Mouse (Mus musculus): ENCODE data around the gene Pigk. TPM values are rescaled to one million over a fixed set of nuclear protein-coding genes. Genes with fewer than 3 reads are reported as not detected.
A peak's percentile ranks its signal among the peaks of the same experiment; 100 is the strongest.

The Pigk gene
- polyA plus RNA-seq, 1 experiment: 5.8 TPM

DNA sequence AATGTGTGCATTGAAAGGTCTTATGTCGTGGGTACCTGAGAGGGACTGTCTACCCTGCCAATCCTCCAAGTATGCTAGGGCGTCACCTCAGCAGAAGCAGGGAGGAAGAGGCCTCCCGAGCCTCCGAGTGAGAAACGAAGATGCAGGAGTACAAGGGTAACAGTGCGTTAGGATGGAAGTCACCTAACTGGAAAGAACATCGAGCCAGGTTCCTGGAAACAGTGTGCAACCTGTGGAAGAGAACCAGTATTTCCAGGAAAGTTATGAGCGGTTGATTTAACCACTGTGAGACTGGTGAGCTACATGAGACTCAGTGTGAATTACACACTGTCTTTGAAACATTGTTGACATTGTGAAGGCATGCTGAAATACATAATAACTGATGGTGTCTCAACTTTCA, 48.4 kb downstream of the Pigk start:
- Histone ChIP-seq H3K4me1 (ENCODE audit: control insufficient read depth, insufficient read depth, insufficient read length) (no peaks in the 10 kb centered on the region), H3K4me3 (ENCODE audit: extremely low read depth, insufficient read depth, insufficient read length) (no peak overlapping the region), H3K36me3 (ENCODE audit: control insufficient read depth, insufficient read depth, low read length) (peaks cover 6% of the 10 kb centered on the region; the same call in 1 of the 2 replicates), H3K27me3 (ENCODE audit: control insufficient read depth, insufficient read depth, low read length) (no peaks in the 10 kb centered on the region), H3K27ac (ENCODE audit: insufficient read depth, low read length) (no peak overlapping the region)
- no peak for DNase-seq (ENCODE audit: low read depth in 1 of 2, low spot score in 2 of 2)
- 87% methylated on average over 8 of the region's 8 CpGs for WGBS
- TF ChIP-seq CTCF (IDR thresholded peaks at IDR 0.05; ENCODE audit: extremely low read depth, insufficient read depth, insufficient read length, insufficient replicate concordance) (no peak), POLR2A (IDR thresholded peaks at IDR 0.05; ENCODE audit: low read depth, low read length) (no peak)

DNA sequence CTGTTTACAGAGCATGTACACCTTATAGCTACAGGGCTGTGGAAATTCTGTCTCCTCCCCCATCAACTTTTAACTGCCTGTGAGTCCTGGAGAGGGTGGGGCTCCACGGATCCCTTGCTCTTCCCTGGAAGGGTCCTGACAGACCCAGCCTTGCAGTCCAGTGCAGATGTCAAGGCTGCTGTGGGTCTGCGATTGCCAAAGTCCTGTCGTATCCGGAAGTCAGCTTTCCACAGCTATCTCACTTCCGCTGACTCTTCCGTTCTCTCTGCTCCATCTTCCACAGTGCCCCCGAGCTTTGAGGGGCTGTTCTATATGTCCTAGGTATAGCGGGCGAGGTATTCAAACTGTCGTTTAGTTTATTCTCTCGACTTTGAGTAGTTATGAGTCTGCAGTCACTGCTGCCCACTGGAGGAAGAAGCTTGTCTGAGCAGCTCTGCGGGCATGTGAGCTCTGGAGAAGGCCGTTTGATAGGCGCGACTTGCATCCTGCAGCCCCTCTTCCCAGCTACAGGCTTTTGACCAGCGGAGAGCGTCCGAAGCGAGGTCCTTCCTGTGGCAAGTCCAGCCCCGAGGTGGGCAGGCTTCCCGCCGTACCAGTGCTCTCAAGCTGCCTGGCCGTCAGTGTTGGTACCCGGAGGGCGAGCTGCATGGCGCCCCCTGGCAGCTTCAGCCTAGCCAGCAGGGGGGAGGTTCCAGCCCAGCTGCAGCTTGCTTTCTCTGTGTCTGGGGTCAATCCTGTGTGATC, 49.4 kb downstream of the Pigk start:
- peak overlapping the region; percentile 64 for H3K27ac ChIP-seq (ENCODE audit: insufficient read depth, low read length)
- peak in 1 of 2 experiments; percentile 42 for DNase-seq (ENCODE audit: low read depth in 1 of 2, low spot score in 2 of 2)
- 31% methylated on average over 26 of the region's 26 CpGs for WGBS
- TF ChIP-seq POLR2A (IDR thresholded peaks at IDR 0.05; ENCODE audit: low read depth, low read length) (no peak), CTCF (IDR thresholded peaks at IDR 0.05; ENCODE audit: extremely low read depth, insufficient read depth, insufficient read length, insufficient replicate concordance) (peak; percentile 44; the same call in 1 of the 2 replicates)
- peaks cover 6% of the 10 kb centered on the region; the same call in 1 of the 2 replicates for H3K36me3 ChIP-seq (ENCODE audit: control insufficient read depth, insufficient read depth, low read length)
- H3K27me3 ChIP-seq (ENCODE audit: control insufficient read depth, insufficient read depth, low read length): no peaks in the 10 kb centered on the region
- no peaks in the 10 kb centered on the region for H3K4me1 ChIP-seq (ENCODE audit: control insufficient read depth, insufficient read depth, insufficient read length)
- H3K4me3 ChIP-seq (ENCODE audit: extremely low read depth, insufficient read depth, insufficient read length): peak overlapping the region; percentile 70

DNA sequence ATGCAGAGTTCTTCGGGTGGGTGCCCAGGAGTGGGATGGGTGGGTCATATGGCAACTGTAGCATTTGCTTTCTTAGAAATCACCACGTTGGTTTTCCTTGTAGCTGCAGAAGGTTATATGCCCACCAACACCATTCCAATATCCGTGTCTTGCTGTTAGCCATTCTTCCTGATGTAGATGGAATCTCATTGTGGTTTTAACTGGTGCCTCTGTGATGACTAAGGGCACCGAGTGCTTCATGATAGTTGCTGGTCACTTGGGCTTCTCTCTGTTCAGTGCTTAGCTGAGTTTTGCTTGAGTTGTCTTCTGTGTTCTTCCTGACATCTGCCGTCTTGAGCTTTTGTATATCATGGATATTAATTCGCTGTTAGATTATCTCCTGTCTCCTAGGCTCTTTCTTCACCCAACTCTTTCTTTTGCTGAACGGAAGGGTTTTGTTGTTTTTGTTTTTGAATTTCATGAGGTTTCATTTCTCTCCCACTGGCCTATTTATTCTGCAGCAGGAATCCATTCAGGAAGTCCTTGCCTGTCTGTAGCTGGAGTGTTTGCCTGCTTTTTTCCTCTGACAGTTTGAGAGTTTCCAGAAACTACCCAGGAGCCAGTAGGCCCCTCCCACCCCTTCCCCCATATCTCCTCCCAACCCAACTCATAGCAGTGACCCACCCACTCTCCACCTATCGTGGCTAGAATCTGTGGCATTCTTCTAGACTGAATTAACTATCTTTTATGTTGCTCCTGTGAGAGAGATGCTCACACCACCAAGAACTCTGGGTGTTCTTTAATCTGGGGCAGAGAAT, 50.8 kb downstream of the Pigk start:
- Histone ChIP-seq H3K27me3 (ENCODE audit: control insufficient read depth, insufficient read depth, low read length) (no peaks in the 10 kb centered on the region), H3K36me3 (ENCODE audit: control insufficient read depth, insufficient read depth, low read length) (peaks cover 4% of the 10 kb centered on the region; the same call in 1 of the 2 replicates), H3K27ac (ENCODE audit: insufficient read depth, low read length) (no peak overlapping the region), H3K4me3 (ENCODE audit: extremely low read depth, insufficient read depth, insufficient read length) (no peak overlapping the region), H3K4me1 (ENCODE audit: control insufficient read depth, insufficient read depth, insufficient read length) (no peaks in the 10 kb centered on the region)
- no peak for DNase-seq (ENCODE audit: low read depth in 1 of 2, low spot score in 2 of 2)
- TF ChIP-seq CTCF (IDR thresholded peaks at IDR 0.05; ENCODE audit: extremely low read depth, insufficient read depth, insufficient read length, insufficient replicate concordance): no peak
- TF ChIP-seq POLR2A (IDR thresholded peaks at IDR 0.05; ENCODE audit: low read depth, low read length): no peak
- WGBS: 78% methylated on average over 8 of the region's 8 CpGs

DNA sequence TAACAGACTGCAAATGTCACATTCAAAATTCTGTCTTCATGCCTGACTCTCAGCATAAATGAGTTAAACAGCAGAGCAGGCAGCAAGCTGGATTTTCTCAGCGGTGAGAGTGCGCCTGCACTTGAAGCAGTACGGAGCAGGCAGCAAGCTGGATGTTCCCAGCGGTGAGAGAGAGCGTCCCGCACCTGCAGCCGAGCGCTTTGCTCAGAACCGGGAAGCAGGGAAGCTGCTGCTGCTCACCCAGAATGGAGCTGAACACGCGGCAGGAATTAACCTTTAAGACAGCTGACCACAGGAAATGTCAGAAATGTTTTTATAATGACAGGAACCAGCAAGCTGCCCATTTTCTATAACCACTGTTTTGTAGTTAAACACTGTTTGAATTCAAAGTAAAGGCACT, 53.6 kb downstream of the Pigk start:
- Histone ChIP-seq H3K27ac (ENCODE audit: insufficient read depth, low read length) (no peak overlapping the region), H3K36me3 (ENCODE audit: control insufficient read depth, insufficient read depth, low read length) (peaks cover 4% of the 10 kb centered on the region; the same call in 1 of the 2 replicates), H3K27me3 (ENCODE audit: control insufficient read depth, insufficient read depth, low read length) (no peaks in the 10 kb centered on the region), H3K4me1 (ENCODE audit: control insufficient read depth, insufficient read depth, insufficient read length) (no peaks in the 10 kb centered on the region), H3K4me3 (ENCODE audit: extremely low read depth, insufficient read depth, insufficient read length) (no peak overlapping the region)
- WGBS: 90% methylated on average over 11 of the region's 11 CpGs
- no peak for DNase-seq (ENCODE audit: low read depth in 1 of 2, low spot score in 2 of 2)
- no peak for TF ChIP-seq CTCF (IDR thresholded peaks at IDR 0.05; ENCODE audit: extremely low read depth, insufficient read depth, insufficient read length, insufficient replicate concordance)
- no peak for TF ChIP-seq POLR2A (IDR thresholded peaks at IDR 0.05; ENCODE audit: low read depth, low read length)

DNA sequence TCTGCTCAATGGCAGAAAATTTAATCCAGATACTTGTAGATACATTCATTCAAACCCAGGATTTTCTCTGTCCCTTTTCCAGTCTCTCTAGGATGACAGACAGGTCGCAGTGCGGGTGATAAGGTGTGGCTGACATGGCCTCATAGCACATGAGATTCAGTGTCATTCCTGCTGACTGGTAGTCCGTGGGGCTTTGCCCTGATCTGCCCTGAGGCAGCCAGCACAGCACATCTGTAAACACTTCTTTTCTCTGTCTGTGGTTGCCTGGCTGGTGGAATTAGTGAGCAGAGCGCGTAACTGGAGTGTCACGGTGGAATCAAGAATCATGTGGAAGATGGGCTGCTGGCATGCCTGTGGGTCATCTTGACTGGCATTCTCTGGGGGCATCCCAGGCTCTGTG, 56.2 kb downstream of the Pigk start:
- no peak overlapping the region for H3K27ac ChIP-seq (ENCODE audit: insufficient read depth, low read length)
- no peaks in the 10 kb centered on the region for H3K27me3 ChIP-seq (ENCODE audit: control insufficient read depth, insufficient read depth, low read length)
- 94% methylated on average over 6 of the region's 6 CpGs for WGBS
- peaks cover 4% of the 10 kb centered on the region; the same call in 1 of the 2 replicates for H3K36me3 ChIP-seq (ENCODE audit: control insufficient read depth, insufficient read depth, low read length)
- no peak for DNase-seq (ENCODE audit: low read depth in 1 of 2, low spot score in 2 of 2)
- no peak overlapping the region for H3K4me3 ChIP-seq (ENCODE audit: extremely low read depth, insufficient read depth, insufficient read length)
- no peaks in the 10 kb centered on the region for H3K4me1 ChIP-seq (ENCODE audit: control insufficient read depth, insufficient read depth, insufficient read length)
- TF ChIP-seq CTCF (IDR thresholded peaks at IDR 0.05; ENCODE audit: extremely low read depth, insufficient read depth, insufficient read length, insufficient replicate concordance): no peak
- TF ChIP-seq POLR2A (IDR thresholded peaks at IDR 0.05; ENCODE audit: low read depth, low read length): no peak

DNA sequence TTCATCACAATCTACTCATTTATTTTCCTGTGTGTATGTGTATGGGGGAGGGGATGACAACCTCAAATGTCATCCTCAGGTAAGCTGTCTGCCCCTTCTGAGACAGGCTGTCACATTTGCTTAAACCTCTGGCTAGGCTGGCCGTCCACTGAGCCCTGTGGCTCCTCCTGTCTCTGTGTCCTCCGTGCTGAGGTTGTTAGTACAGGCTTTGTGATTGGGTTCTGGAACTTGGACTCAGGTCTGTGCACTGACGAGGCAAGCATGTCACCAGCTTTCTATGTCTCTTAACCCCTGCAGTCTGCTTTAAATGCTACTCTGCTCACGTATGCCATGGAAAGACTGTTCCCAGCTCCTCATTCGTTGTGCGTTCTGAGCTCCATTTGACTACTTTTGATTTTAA, 62.5 kb downstream of the Pigk start:
- Histone ChIP-seq H3K27ac (ENCODE audit: insufficient read depth, low read length) (no peak overlapping the region), H3K27me3 (ENCODE audit: control insufficient read depth, insufficient read depth, low read length) (no peaks in the 10 kb centered on the region), H3K4me1 (ENCODE audit: control insufficient read depth, insufficient read depth, insufficient read length) (no peaks in the 10 kb centered on the region), H3K36me3 (ENCODE audit: control insufficient read depth, insufficient read depth, low read length) (peaks cover 6% of the 10 kb centered on the region), H3K4me3 (ENCODE audit: extremely low read depth, insufficient read depth, insufficient read length) (no peak overlapping the region)
- no peak for DNase-seq (ENCODE audit: low read depth in 1 of 2, low spot score in 2 of 2)
- 96% methylated on average over 6 of the region's 6 CpGs for WGBS
- TF ChIP-seq POLR2A (IDR thresholded peaks at IDR 0.05; ENCODE audit: low read depth, low read length): no peak
- TF ChIP-seq CTCF (IDR thresholded peaks at IDR 0.05; ENCODE audit: extremely low read depth, insufficient read depth, insufficient read length, insufficient replicate concordance): no peak

Data from spleen, adult 2 months (tissue).